Mouse (Mus musculus) c-Kit-positive CD71-positive TER-119-negative erythroid progenitor cells, embryonic 14.5 days (primary cell): ENCODE results near the gene Gemin5.
"Not testable (repeated sequence)": the region's sequence is repeated elsewhere in the genome, so short reads cannot be mapped to it uniquely, and the experiment has no call there.

Source experiments
- DNase-seq: peaks from one replicate; pipeline ENCODE4 v3.0.0-alpha.2; 2013; ENCODE audit warnings: low read depth

Gemin5 gene

DNA sequence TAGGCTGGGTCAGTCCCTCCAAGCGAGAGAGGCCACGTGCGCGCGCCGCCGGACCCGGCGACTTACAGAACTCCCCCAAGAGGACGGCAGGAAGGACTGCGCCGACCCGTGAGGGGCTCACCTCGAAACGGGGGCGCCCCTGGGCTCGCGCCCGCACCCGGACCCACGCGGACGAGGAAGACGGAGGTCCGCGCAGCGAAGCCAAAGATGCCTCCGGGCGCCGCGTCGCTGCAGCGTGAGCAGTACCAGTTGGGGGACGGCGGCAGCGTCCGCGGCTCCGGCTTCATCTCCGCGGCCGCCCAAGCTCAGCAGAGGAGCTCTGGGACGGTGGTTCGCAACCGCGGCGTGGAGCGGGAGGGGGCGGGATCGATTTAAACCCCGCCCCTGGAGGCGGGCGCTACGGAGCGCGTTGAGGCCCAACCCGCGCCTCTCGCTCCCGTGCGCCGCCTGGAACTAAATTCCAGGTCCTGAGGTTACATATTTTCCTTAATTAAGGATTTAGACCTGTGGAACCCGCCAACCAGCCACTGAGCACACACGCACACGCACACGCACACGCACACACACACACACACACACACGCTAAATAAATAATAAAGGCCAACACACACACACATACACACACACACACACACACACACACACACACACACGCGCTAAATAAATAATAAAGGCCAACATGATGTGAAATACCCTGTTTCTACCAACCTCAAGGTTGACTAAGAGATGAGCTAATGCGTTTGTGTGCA, at the start of gene Gemin5:
TSS of gene Gemin5 (minus strand) at position 373 of the 749 bp plus-strand sequence.
- peak; percentile 71 for DNase-seq

- peak; percentile 44 for DNase-seq
Measured at GRCm38 (mm10) chr11:58216823-58217222, 48.5 kb upstream of the Gemin5 start.

DNA sequence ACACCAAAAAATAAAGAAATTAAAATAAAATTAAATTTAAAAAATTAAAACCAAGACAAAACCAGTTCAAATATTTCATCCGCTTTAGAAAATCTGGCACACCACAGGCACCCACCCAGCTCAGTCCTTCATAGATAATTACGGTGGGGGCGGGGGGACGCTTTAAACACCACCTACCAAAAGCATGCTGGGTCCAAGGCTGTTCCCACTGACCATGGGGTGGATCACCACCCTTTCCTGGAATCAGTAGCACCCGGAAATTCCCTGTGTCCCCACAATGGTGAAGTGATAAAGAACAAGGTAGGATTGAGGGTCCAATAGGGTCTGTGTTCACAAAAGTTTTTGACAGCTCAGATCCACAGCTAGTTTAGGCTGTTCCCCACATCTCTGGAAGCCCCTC, 47.5 kb upstream of the Gemin5 start:
- no peak for DNase-seq

DNA sequence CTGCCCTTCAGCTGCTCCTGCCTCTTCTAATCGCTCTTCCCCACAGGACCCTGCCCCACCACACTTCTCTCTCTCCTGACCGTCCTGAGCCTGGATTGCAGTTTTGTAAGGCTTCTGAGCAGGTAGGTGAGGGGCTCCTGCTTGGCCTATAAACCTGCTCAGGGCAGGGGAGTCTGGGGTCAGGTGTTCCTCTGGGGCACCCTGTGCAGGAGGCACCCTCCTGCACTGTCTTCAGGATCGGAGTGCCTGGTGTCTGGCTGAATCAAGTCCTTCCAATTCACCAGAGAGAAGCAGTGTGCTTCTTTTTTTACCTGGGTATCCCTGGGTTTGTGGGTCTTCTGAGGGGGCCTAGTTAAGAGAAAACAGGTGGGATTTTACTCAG, 46.7 kb upstream of the Gemin5 start:
- DNase-seq, result not testable (repeated sequence)

DNA sequence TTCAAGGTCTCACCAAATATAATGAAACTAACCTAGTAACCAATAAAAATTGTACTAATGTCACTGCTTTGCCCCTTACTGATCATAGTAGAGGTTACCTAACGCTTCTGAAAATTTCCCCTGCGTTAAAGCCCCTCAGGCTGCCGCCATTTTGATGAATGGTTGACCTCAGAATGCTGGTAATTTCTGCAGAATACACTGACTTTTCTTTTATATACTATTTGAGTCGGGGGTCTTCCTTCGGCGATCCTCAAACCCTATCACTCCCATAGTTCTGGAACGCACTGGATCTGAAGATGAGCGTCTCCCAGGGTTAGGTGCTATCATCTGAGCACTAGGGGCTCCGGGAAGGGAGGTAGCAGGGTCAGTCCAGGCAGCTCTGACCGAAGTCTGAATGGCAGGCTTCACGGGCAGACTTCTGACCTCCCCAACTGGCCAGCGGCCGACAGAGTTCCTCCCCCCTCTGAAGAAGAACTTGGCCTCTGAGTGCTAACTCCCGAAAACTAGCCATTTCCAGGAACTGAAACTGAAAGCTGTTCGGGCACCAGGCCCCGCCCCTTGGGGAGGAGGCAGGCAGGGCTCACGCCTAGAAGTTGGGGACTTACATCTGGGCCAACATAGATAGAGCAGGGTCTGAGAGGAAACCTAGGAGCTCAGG, 46.2 kb upstream of the Gemin5 start:
- peak; percentile 93 for DNase-seq

DNA sequence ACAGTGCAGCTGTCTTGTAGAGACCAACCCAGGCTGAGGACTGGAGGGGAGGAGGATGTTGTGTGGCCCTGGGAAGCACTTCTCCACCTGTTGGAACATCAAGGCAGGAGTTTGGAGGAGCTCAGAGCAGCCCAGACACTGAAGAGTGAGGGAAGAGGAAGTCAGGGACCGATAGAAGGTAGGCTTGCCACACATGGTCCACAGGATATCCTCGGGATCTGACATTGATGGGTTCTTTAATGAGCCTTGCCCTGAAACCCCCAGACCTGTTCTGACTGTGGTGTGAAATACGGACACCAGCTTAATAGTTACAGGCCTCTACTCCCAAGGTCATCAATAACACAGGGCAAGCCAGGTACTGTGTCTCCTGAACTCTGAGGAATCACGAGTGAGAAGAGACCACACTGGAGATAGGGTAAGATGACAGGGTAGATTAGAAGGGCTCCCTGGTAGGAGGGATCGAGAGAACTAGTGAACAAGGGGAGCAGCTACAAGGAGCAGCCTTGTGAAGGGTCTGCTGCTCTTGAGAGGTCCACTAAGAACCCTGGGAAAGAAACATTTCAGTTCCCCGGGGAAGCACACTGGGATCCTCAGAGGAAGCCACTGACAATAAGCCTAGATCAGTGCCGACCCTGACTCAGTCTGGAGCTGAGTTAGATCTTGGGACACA, 45.5 kb upstream of the Gemin5 start:
- DNase-seq, result no peak

- no peak for DNase-seq
Measured at GRCm38 (mm10) chr11:58211682-58212067, 43.3 kb upstream of the Gemin5 start.

GRCm38 (mm10) chr11:58211062-58211681, 42.8 kb upstream of the Gemin5 start:
- DNase-seq, result no peak

DNA sequence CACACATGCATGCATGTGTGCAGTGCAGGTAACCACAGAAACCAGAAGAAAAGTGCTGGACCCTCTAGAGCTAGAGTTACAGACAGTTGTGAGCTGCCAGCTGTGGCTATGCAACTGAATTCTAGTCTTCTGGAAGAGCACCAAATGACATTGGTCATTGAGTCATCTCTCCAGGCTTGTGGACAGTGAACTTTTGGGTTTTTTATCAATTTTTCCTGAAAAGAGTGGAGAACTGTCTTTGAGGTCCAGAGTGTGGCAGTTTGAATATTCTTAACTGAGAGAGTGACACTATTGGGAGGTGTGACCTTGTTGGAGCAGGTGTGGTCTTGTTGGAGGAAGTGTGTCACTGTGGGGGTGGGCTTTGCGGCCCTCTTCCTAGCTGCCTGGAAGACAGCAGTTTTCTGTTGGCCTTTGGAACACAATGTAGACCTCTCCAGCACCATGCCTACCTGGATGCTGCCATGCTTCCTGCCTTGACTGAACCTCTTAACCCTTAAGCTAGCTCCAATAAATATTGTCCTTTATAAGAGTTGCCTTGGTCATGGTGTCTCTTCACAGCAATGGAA, 42.1 kb upstream of the Gemin5 start:
- no peak for DNase-seq

GRCm38 (mm10) chr11:58201052-58201451, 32.7 kb upstream of the Gemin5 start:
- no peak for DNase-seq

DNA sequence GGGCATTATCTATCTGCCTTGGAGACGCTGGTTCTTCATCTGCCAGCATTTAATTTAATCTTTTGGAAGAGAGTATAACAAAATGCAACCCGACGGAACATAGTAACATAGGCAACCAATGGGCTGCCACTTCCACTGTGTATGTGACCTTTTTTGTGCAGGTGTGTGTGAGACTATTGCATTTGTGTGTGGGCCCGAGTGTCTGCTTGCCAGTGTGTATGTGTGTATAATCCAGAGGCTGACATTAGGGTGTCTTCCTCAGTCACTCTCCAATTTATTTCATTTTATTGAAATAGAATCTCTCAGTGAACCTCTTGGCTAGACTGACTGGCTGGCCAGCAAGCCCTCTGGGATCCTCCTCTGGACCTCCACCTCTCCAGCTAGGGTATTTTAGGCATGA, 31.9 kb upstream of the Gemin5 start:
- no peak for DNase-seq

GRCm38 (mm10) chr11:58199229-58200037, 31.1 kb upstream of the Gemin5 start, which contains the start of the genes Igtp and Irgm2:
Gene Igtp, plus strand, starts transcription at chr11:58199556.
Gene Irgm2, plus strand, starts transcription at chr11:58199618.
- DNase-seq, result peak; percentile 55

- DNase-seq, result no peak
Measured at GRCm38 (mm10) chr11:58198663-58199062, 30.3 kb upstream of the Gemin5 start.

GRCm38 (mm10) chr11:58193860-58194520, 25.7 kb upstream of the Gemin5 start:
- DNase-seq, result no peak

GRCm38 (mm10) chr11:58193326-58193725, 25.0 kb upstream of the Gemin5 start:
- DNase-seq, result no peak

DNA sequence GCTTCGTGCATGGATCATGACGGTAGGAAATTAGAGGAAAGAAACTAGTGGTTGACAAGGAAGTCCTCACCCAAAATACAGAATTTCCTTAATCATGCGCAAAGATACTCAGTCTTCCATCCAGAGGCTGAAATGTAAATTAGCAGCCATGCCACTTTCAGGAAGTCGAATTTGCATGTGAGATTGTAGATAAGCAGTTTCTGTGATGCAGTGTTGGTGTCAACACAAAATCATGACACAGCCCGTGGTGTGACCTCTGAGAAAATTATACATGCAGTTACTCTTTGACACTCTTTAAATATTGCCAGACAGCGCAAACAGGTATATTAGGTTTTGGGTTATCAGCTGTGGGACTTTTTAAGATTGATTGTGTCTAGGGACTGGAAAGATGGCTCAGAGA, 21.3 kb upstream of the Gemin5 start:
- DNase-seq, result no peak

DNA sequence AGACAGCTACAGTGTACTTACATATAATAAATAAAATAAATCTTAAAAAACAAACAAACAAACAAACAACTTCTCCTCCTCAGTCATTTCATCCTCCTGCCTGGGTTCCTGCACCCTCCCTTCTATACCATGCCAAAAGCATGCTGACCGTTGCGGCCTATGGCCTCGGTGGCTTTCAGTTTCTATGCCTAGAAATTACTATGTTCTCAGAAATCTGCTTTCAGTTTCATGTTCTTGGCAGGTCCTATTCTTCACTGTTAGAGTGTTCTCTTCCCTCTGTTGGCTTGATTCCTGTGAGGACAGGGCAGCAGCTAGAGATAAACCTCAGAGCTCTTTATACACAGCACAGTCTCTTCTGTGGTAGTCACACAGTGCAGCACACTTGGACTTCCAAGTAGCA, 15.2 kb upstream of the Gemin5 start:
- no peak for DNase-seq

DNA sequence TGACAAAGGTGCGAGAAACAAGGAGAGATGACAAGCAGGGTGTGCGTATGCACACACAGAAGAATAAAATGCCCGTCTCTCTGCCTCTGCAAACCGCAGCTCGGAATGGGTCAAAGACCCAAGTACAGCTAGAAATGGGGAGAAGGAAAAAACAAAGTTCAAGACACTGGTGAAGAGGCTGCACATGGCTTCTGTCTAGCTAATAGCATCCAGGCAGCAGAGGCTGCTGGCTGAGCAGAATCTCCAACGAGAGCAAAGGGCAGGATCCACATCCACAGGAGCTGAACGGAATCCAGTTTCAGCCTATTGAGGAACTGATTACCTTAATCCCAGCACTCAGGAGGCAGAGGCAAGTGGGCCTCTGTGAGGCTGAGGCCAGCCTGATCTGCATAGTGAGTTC, 12.4 kb upstream of the Gemin5 start:
- no peak for DNase-seq

- DNase-seq, result not testable (repeated sequence)
Measured at GRCm38 (mm10) chr11:58179986-58180385, 11.6 kb upstream of the Gemin5 start.

DNA sequence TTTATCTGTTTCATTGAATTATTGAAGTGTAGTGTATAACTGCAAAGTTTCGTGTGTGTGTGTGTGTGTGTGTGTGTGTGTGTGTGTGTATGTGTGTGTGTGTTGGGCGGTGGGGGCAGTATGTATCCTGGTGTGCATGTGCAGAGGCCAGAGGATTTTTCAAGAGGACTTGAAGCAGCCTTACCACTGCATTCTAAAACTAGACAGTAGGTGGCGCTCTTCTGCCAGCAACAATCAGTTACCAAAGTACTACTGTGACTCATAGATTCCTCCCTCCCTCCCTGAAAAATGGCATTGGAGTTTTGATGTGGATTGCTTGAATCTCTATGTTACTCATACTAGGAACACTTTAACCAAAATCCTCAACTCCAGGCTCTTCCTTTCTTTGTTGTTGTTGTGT, 11.2 kb upstream of the Gemin5 start:
- DNase-seq, result peak; percentile 86
